Mouse (Mus musculus) hindbrain, embryonic 14.5 days (tissue): Measurements from ENCODE around the gene Ermard. TPM values are rescaled to one million over a fixed set of nuclear protein-coding genes. Genes with fewer than 3 reads are reported as not detected.
A peak's percentile ranks its signal among the peaks of the same experiment; 100 is the strongest.

ENCODE experiments used
- ATAC-seq: fragments of 200-750 bp; cut with Nextera tagmentation; 2 replicates; pipeline ENCODE4 v1.8.0; 2017; ENCODE audit warnings: moderate number of reproducible peaks, mild to moderate bottlenecking, moderate TSS enrichment, moderate library complexity; ENCODE audit not compliant: low FRiP score
- DNase-seq: peaks from one replicate; pipeline ENCODE4 v3.0.0-alpha.2; 2015; ENCODE audit warnings: low spot score
- H3K27ac ChIP-seq: fragments of 300-500 bp; sonication (generic); 2 replicates; pipeline ENCODE4 v1.5.1; 2014; ENCODE audit warnings: mild to moderate bottlenecking, moderate library complexity
- H3K27me3 ChIP-seq: fragments of 300-500 bp; sonication (generic); 2 replicates; pipeline ENCODE4 v1.6.1; 2014; ENCODE audit warnings: mild to moderate bottlenecking, low read length, mixed read lengths; ENCODE audit not compliant: control insufficient read depth, insufficient read depth
- H3K36me3 ChIP-seq: fragments of 300-500 bp; sonication (generic); replicated peaks from 2 replicates; pipeline ENCODE4 v1.6.1; 2014; ENCODE audit not compliant: control insufficient read depth, insufficient read depth
- H3K4me1 ChIP-seq: fragments of 300-500 bp; sonication (generic); replicated peaks from 2 replicates; pipeline ENCODE4 v1.6.1; 2014; ENCODE audit warnings: antibody characterized with exemption, low read length, mixed read lengths; ENCODE audit not compliant: control insufficient read depth, insufficient read depth
- H3K4me2 ChIP-seq: fragments of 300-500 bp; sonication (generic); replicated peaks from 2 replicates; pipeline ENCODE4 v1.6.1; 2014; ENCODE audit warnings: mild to moderate bottlenecking, moderate library complexity
- H3K4me3 ChIP-seq: fragments of 300-500 bp; sonication (generic); replicated peaks from 2 replicates; pipeline ENCODE4 v1.5.1; 2014; ENCODE audit warnings: mild to moderate bottlenecking, low read length
- H3K9ac ChIP-seq: fragments of 300-500 bp; sonication (generic); 2 replicates; pipeline ENCODE4 v1.6.1; 2014
- H3K9me3 ChIP-seq: fragments of 300-500 bp; sonication (generic); 2 replicates; pipeline ENCODE4 v1.6.1; 2016; ENCODE audit warnings: low read length; ENCODE audit not compliant: control insufficient read depth
- WGBS: fragments of 180-500 bp; shearing (Covaris S2); extraction: QIAGEN DNeasy Blood & Tissue Kit; methylation state at CpG from one replicate; pipeline ENCODE4 v1.1.7; 2014; 5-methylcytosine and 5-hydroxymethylcytosine counted together
- polyA plus RNA-seq: library from polyadenylated mRNA; unstranded; fragments of >200 nt; fragmentation: Nextera tagmentation; extraction: Ambion mirVana; gene quantifications from 2 replicates; pipeline ENCODE4 v1.2.1, GENCODE M21; 2014

The Ermard gene
- polyA plus RNA-seq, 1 experiment from 2014 or later: 70.8 TPM

- Histone ChIP-seq H3K27me3 (no peaks in the 10 kb centered on the region), H3K4me2 (no peak overlapping the region), H3K9me3 (no peaks in the 10 kb centered on the region), H3K4me1 (no peaks in the 10 kb centered on the region), H3K36me3 (peaks cover 56% of the 10 kb centered on the region), H3K9ac (no peak overlapping the region), H3K27ac (no peak overlapping the region), H3K4me3 (no peak overlapping the region)
- no peak for DNase-seq
- ATAC-seq: no peak
- 87% methylated on average over 4 of the region's 4 CpGs for WGBS
These were observed 14.9 kb downstream of the Ermard start for GRCm38 (mm10) chr17:15055925-15056324.

- Histone ChIP-seq H3K36me3 (peaks cover 76% of the 10 kb centered on the region), H3K27ac (no peak overlapping the region), H3K4me3 (no peak overlapping the region), H3K4me2 (no peak overlapping the region), H3K9ac (no peak overlapping the region), H3K27me3 (no peaks in the 10 kb centered on the region), H3K4me1 (no peaks in the 10 kb centered on the region), H3K9me3 (no peaks in the 10 kb centered on the region)
- DNase-seq (no peak), ATAC-seq (no peak)
- 92% methylated on average over 5 of the region's 5 CpGs for WGBS
These were observed 17.2 kb downstream of the Ermard start for GRCm38 (mm10) chr17:15058161-15058591.

- H3K9ac ChIP-seq: no peak overlapping the region
- 96% methylated on average over 14 of the region's 14 CpGs for WGBS
- no peak overlapping the region for H3K4me3 ChIP-seq
- H3K4me1 ChIP-seq: no peaks in the 10 kb centered on the region
- no peak overlapping the region for H3K27ac ChIP-seq
- no peaks in the 10 kb centered on the region for H3K27me3 ChIP-seq
- peaks cover 90% of the 10 kb centered on the region for H3K36me3 ChIP-seq
- ATAC-seq (no peak), DNase-seq (no peak)
- no peaks in the 10 kb centered on the region for H3K9me3 ChIP-seq
- H3K4me2 ChIP-seq: no peak overlapping the region
These were observed 18.6 kb downstream of the Ermard start for GRCm38 (mm10) chr17:15059646-15060045.

- Histone ChIP-seq H3K27me3 (no peaks in the 10 kb centered on the region), H3K4me3 (no peak overlapping the region), H3K4me1 (no peaks in the 10 kb centered on the region), H3K36me3 (peaks cover 87% of the 10 kb centered on the region), H3K9me3 (no peaks in the 10 kb centered on the region), H3K4me2 (no peak overlapping the region), H3K27ac (no peak overlapping the region), H3K9ac (no peak overlapping the region)
- ATAC-seq: no peak
- WGBS: 90% methylated on average over 6 of the region's 6 CpGs
- no peak for DNase-seq
These were observed 19.3 kb downstream of the Ermard start for GRCm38 (mm10) chr17:15060356-15060755.

- H3K4me1 ChIP-seq: peaks cover 9% of the 10 kb centered on the region
- no peaks in the 10 kb centered on the region for H3K9me3 ChIP-seq
- H3K4me2 ChIP-seq: peak overlapping the region; percentile 40
- H3K9ac ChIP-seq: peak overlapping the region; percentile 32
- WGBS: 42% methylated on average over 13 of the region's 13 CpGs
- H3K27me3 ChIP-seq: no peaks in the 10 kb centered on the region
- peak overlapping the region; percentile 75 for H3K27ac ChIP-seq
- 0 out of 2 replicates have a peak overlapping the region, but pooled peaks have one; percentile 2 for H3K4me3 ChIP-seq
- DNase-seq: peak; percentile 88
- peaks cover 38% of the 10 kb centered on the region for H3K36me3 ChIP-seq
- peak; percentile 76 for ATAC-seq
These were observed 24.5 kb downstream of the Ermard start for GRCm38 (mm10) chr17:15065391-15066024.

- peaks cover 9% of the 10 kb centered on the region for H3K4me1 ChIP-seq
- 0 out of 2 replicates have a peak overlapping the region, but pooled peaks have one; percentile 2 for H3K4me3 ChIP-seq
- peaks cover 33% of the 10 kb centered on the region for H3K36me3 ChIP-seq
- DNase-seq: peak; percentile 72
- 41% methylated on average over 6 of the region's 6 CpGs for WGBS
- peak; percentile 82 for ATAC-seq
- no peaks in the 10 kb centered on the region for H3K9me3 ChIP-seq
- peak overlapping the region; percentile 75 for H3K27ac ChIP-seq
- peak overlapping the region; percentile 40 for H3K4me2 ChIP-seq
- H3K9ac ChIP-seq: peak overlapping the region; percentile 32
- H3K27me3 ChIP-seq: no peaks in the 10 kb centered on the region
These were observed 25.1 kb downstream of the Ermard start for GRCm38 (mm10) chr17:15066066-15066465.

GRCm38 (mm10) chr17:15066911-15067310, 25.9 kb downstream of the Ermard start:
- WGBS: 60% methylated on average over 1 of the region's 1 CpGs
- peaks cover 24% of the 10 kb centered on the region for H3K36me3 ChIP-seq
- H3K9ac ChIP-seq: no peak overlapping the region

GRCm38 (mm10) chr17:15068040-15068792, 27.2 kb downstream of the Ermard start:
- H3K4me3 ChIP-seq: no peak overlapping the region
- 81% methylated on average over 8 of the region's 8 CpGs for WGBS
- no peaks in the 10 kb centered on the region for H3K27me3 ChIP-seq
- no peak overlapping the region for H3K9ac ChIP-seq
- no peak overlapping the region for H3K4me2 ChIP-seq
- no peak overlapping the region for H3K27ac ChIP-seq
- H3K36me3 ChIP-seq: peaks cover 13% of the 10 kb centered on the region; the same call in 1 of the 2 replicates
- no peak for DNase-seq
- H3K9me3 ChIP-seq: no peaks in the 10 kb centered on the region
- H3K4me1 ChIP-seq: peaks cover 9% of the 10 kb centered on the region
- ATAC-seq: no peak

More at GRCm38 (mm10) chr17:15066911-15067310, 25.9 kb downstream of the Ermard start:
- Histone ChIP-seq H3K4me3 (no peak overlapping the region), H3K27ac (no peak overlapping the region), H3K27me3 (no peaks in the 10 kb centered on the region), H3K4me2 (no peak overlapping the region), H3K9me3 (no peaks in the 10 kb centered on the region), H3K4me1 (peaks cover 9% of the 10 kb centered on the region)
- no peak for ATAC-seq
- no peak for DNase-seq

GRCm38 (mm10) chr17:15069124-15069523, 28.1 kb downstream of the Ermard start:
- no peak overlapping the region for H3K4me2 ChIP-seq
- peaks cover 4% of the 10 kb centered on the region; the same call in 1 of the 2 replicates for H3K36me3 ChIP-seq
- no peak for ATAC-seq
- no peak overlapping the region for H3K4me3 ChIP-seq
- DNase-seq: no peak
- no peak overlapping the region for H3K27ac ChIP-seq
- H3K9me3 ChIP-seq: no peaks in the 10 kb centered on the region
- H3K4me1 ChIP-seq: peaks cover 9% of the 10 kb centered on the region
- WGBS: 62% methylated on average over 2 of the region's 2 CpGs
- H3K27me3 ChIP-seq: no peaks in the 10 kb centered on the region
- H3K9ac ChIP-seq: no peak overlapping the region
